Mouse (Mus musculus): ENCODE measurements around the gene Mib2.
"Not testable (repeated sequence)": the region's sequence is repeated elsewhere in the genome, so short reads cannot be mapped to it uniquely, and the experiment has no call there.

Mib2 gene

GRCm38 (mm10) chr4:155668689-155669597 is at the start of gene Mib2:
Gene Mib2 (minus strand): TSS chr4:155669198.
- in situ Hi-C loops (cut with MboI, MseI), result no loop called here

GRCm38 (mm10) chr4:155710521-155711252 is 41.7 kb upstream of the Mib2 start:
- in situ Hi-C loops (cut with MboI, MseI), result no loop called here

- in situ Hi-C loops (cut with MboI, MseI), result no loop called here
These were observed 40.0 kb upstream of the Mib2 start for GRCm38 (mm10) chr4:155708988-155709387.

- in situ Hi-C loops (cut with MboI, MseI), result no loop called here
These were observed 39.6 kb upstream of the Mib2 start for GRCm38 (mm10) chr4:155708582-155708981.

- in situ Hi-C loops (cut with MboI, MseI), result no loop called here
These were observed 36.6 kb upstream of the Mib2 start for GRCm38 (mm10) chr4:155705592-155705929.

- in situ Hi-C loops (cut with MboI, MseI), result no loop called here
These were observed 36.0 kb upstream of the Mib2 start, which contains the start of gene Ssu72 for GRCm38 (mm10) chr4:155704721-155705591. Gene Ssu72 (plus strand): TSS chr4:155704800.

- in situ Hi-C loops (cut with MboI, MseI), result no loop called here
These were observed 34.5 kb upstream of the Mib2 start for GRCm38 (mm10) chr4:155703425-155703929.

GRCm38 (mm10) chr4:155700425-155700824 is 31.4 kb upstream of the Mib2 start:
- in situ Hi-C loops (cut with MboI, MseI), result no loop called here

- in situ Hi-C loops (cut with MboI, MseI), result loop anchor here (5.0 kb wide), 1 partner anchor 54 kb away; no protein-coding TSS in a partner anchor
These were observed 27.6 kb upstream of the Mib2 start for GRCm38 (mm10) chr4:155696261-155697255.

- in situ Hi-C loops (cut with MboI, MseI), result loop anchor here (5.0 kb wide), 1 partner anchor 53 kb away; no protein-coding TSS in a partner anchor
These were observed 26.6 kb upstream of the Mib2 start for GRCm38 (mm10) chr4:155695531-155696062.

GRCm38 (mm10) chr4:155694482-155695401 is 25.7 kb upstream of the Mib2 start:
- in situ Hi-C loops (cut with MboI, MseI), result loop anchor here (5.0 kb wide), 1 partner anchor 52 kb away; no protein-coding TSS in a partner anchor

GRCm38 (mm10) chr4:155694111-155694481 is 25.1 kb upstream of the Mib2 start, which contains the start of gene Fndc10:
Gene Fndc10 (plus strand): TSS chr4:155694342.
- in situ Hi-C loops (cut with MboI, MseI), result no loop called here

GRCm38 (mm10) chr4:155692421-155692820 is 23.4 kb upstream of the Mib2 start:
- in situ Hi-C loops (cut with MboI, MseI), result no loop called here

- in situ Hi-C loops (cut with MboI, MseI), result no loop called here
These were observed 21.8 kb upstream of the Mib2 start for GRCm38 (mm10) chr4:155690571-155691375.

GRCm38 (mm10) chr4:155687764-155688163 is 18.8 kb upstream of the Mib2 start:
- in situ Hi-C loops (cut with MboI, MseI), result not testable (repeated sequence)

GRCm38 (mm10) chr4:155683670-155684277 is 14.8 kb upstream of the Mib2 start:
- in situ Hi-C loops (cut with MboI, MseI), result not testable (repeated sequence)

- in situ Hi-C loops (cut with MboI, MseI), result no loop called here
These were observed 7.0 kb upstream of the Mib2 start for GRCm38 (mm10) chr4:155675991-155676390.
